Mouse (Mus musculus): ENCODE results near the gene Fst. TPM values are rescaled to one million over a fixed set of nuclear protein-coding genes. Genes with fewer than 3 reads are reported as not detected.

The Fst gene
- polyA plus RNA-seq (2012; rRNA removed): 4.4 and 5.7 TPM in 2 replicates

DNA sequence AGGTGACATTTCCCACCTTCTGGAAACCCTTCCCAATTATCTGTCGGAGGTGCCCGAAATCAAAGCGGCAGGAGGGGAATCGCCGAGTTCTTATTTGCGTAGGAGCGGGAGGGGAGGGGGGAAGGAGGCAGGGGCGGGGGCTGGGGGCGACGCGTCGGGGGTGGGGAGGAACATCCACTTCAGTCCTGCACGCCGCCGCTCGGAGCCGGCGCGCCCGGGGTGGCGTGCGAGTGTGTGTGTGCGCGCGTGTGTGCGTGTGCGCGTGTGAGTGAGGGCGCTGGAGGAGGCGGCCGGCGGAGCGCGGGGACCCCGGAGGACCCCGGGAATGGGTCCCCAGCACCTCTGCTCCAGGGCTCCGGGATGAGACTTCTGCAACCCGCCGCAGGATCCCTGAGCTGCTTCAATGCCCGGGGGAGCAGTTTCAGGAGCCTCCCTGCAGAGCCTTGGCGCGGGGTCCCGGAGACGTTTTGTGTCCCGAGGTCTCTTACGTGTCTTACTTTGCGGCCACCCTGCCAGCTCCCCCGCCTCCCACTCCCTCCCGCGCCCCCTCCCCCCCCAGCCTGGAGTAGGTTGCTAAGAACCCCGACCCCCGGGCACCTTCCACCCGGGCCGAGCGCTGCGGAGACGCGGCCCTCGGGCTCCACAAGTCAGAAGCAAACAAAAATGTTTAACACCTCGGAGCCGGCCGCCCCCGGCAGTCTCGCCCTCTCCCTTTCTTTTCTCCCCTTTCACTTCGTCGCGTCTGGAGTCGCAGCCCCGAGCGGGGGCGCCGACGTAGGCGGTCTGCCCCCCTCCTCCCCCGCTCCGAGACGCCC lies at the start of gene Fst:
Gene Fst, minus strand, starts transcription at position 66 of the 815 bp plus-strand sequence.
- H3K27ac ChIP-seq (ENCODE audit: insufficient read depth, low read length): no peak within 1 kb of the TSS
- TF ChIP-seq CTCF (IDR thresholded peaks at IDR 0.05; ENCODE audit: extremely low read depth, insufficient read depth, low read length) (no peak), POLR2A (IDR thresholded peaks at IDR 0.05; ENCODE audit: extremely low read depth, insufficient read depth, low read length) (no peak)
- no peaks in the 10 kb centered on the region for H3K4me1 ChIP-seq (ENCODE audit: control insufficient read depth, insufficient read depth, low read length)
- peak within 1 kb of the TSS; percentile 41 for H3K4me3 ChIP-seq (ENCODE audit: insufficient read depth, low read length)

- H3K27ac ChIP-seq (ENCODE audit: insufficient read depth, low read length): no peak overlapping the region
- H3K4me3 ChIP-seq (ENCODE audit: insufficient read depth, low read length): no peak overlapping the region
- H3K4me1 ChIP-seq (ENCODE audit: control insufficient read depth, insufficient read depth, low read length): no peaks in the 10 kb centered on the region
- TF ChIP-seq POLR2A (IDR thresholded peaks at IDR 0.05; ENCODE audit: extremely low read depth, insufficient read depth, low read length) (no peak), CTCF (IDR thresholded peaks at IDR 0.05; ENCODE audit: extremely low read depth, insufficient read depth, low read length) (no peak)
Measured at GRCm38 (mm10) chr13:114493826-114494225, 35.1 kb upstream of the Fst start.

GRCm38 (mm10) chr13:114488178-114488577 lies 29.4 kb upstream of the Fst start:
- TF ChIP-seq POLR2A (IDR thresholded peaks at IDR 0.05; ENCODE audit: extremely low read depth, insufficient read depth, low read length) (no peak), CTCF (IDR thresholded peaks at IDR 0.05; ENCODE audit: extremely low read depth, insufficient read depth, low read length) (no peak)
- Histone ChIP-seq H3K27ac (ENCODE audit: insufficient read depth, low read length) (no peak overlapping the region), H3K4me1 (ENCODE audit: control insufficient read depth, insufficient read depth, low read length) (no peaks in the 10 kb centered on the region), H3K4me3 (ENCODE audit: insufficient read depth, low read length) (no peak overlapping the region)

GRCm38 (mm10) chr13:114478329-114478728 lies 19.6 kb upstream of the Fst start:
- H3K27ac ChIP-seq (ENCODE audit: insufficient read depth, low read length): no peak overlapping the region
- no peaks in the 10 kb centered on the region for H3K4me1 ChIP-seq (ENCODE audit: control insufficient read depth, insufficient read depth, low read length)
- no peak overlapping the region for H3K4me3 ChIP-seq (ENCODE audit: insufficient read depth, low read length)
- no peak for TF ChIP-seq POLR2A (IDR thresholded peaks at IDR 0.05; ENCODE audit: extremely low read depth, insufficient read depth, low read length)
- no peak for TF ChIP-seq CTCF (IDR thresholded peaks at IDR 0.05; ENCODE audit: extremely low read depth, insufficient read depth, low read length)

- no peak for TF ChIP-seq CTCF (IDR thresholded peaks at IDR 0.05; ENCODE audit: extremely low read depth, insufficient read depth, low read length)
- TF ChIP-seq POLR2A (IDR thresholded peaks at IDR 0.05; ENCODE audit: extremely low read depth, insufficient read depth, low read length): no peak
- H3K4me1 ChIP-seq (ENCODE audit: control insufficient read depth, insufficient read depth, low read length): no peaks in the 10 kb centered on the region
- no peak overlapping the region for H3K27ac ChIP-seq (ENCODE audit: insufficient read depth, low read length)
- no peak overlapping the region for H3K4me3 ChIP-seq (ENCODE audit: insufficient read depth, low read length)
Measured at GRCm38 (mm10) chr13:114469945-114470344, 11.2 kb upstream of the Fst start.

DNA sequence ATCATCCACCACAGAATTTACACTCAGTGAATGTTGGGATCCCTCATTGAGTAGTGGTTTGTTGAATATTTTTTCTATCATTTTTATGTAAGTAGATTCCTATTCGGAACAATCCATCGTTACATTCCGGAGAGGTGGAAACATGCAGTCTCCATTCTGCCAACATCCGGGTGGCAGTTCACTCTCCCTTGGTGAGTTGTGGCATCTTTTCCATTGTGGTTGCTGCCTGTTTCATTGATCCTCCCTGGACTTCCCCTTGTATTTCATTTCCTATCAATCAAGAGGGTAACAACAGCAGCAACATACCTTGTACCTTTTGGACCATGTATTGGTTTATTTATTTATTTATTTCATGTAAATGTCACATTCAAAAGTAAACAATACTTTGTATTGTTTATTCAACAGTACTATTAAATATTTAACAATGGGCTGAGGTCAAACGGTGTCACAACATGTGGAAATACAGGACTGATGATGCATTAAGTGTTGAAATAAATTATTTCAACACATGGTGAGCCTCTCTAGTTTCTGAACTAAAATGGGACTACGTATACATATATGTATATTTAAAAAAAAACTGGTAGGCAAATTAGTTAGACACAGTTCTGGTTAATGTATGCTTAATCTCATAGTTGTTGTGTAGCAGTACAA lies 7.6 kb upstream of the Fst start:
- Histone ChIP-seq H3K27ac (ENCODE audit: insufficient read depth, low read length) (no peak overlapping the region), H3K4me3 (ENCODE audit: insufficient read depth, low read length) (no peak overlapping the region), H3K4me1 (ENCODE audit: control insufficient read depth, insufficient read depth, low read length) (no peaks in the 10 kb centered on the region)
- TF ChIP-seq CTCF (IDR thresholded peaks at IDR 0.05; ENCODE audit: extremely low read depth, insufficient read depth, low read length): no peak
- TF ChIP-seq POLR2A (IDR thresholded peaks at IDR 0.05; ENCODE audit: extremely low read depth, insufficient read depth, low read length): no peak

GRCm38 (mm10) chr13:114465387-114465786 lies 6.6 kb upstream of the Fst start:
- H3K27ac ChIP-seq (ENCODE audit: insufficient read depth, low read length): no peak overlapping the region
- no peak overlapping the region for H3K4me3 ChIP-seq (ENCODE audit: insufficient read depth, low read length)
- H3K4me1 ChIP-seq (ENCODE audit: control insufficient read depth, insufficient read depth, low read length): no peaks in the 10 kb centered on the region
- TF ChIP-seq CTCF (IDR thresholded peaks at IDR 0.05; ENCODE audit: extremely low read depth, insufficient read depth, low read length) (no peak), POLR2A (IDR thresholded peaks at IDR 0.05; ENCODE audit: extremely low read depth, insufficient read depth, low read length) (no peak)

DNA sequence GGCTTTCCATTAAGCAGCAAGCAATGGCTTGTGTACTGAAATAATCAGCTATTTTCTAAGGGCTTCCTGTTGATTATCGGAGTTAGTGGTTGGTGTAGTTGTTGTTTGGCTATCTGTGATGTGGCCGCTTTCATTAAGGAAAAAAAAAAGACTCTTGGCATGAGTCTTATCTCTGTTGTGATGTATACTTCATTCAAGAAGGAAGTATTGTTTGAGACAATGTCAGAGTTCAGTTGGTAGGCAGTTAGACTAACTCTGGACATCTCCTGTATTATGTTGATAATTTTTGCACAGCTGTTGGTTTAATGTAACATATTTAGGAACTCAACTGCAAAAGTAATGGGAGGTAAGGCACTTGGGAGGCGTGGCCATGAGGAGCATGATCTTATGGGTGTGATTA lies 6.1 kb upstream of the Fst start:
- TF ChIP-seq POLR2A (IDR thresholded peaks at IDR 0.05; ENCODE audit: extremely low read depth, insufficient read depth, low read length) (no peak), CTCF (IDR thresholded peaks at IDR 0.05; ENCODE audit: extremely low read depth, insufficient read depth, low read length) (no peak)
- Histone ChIP-seq H3K4me3 (ENCODE audit: insufficient read depth, low read length) (no peak overlapping the region), H3K27ac (ENCODE audit: insufficient read depth, low read length) (no peak overlapping the region), H3K4me1 (ENCODE audit: control insufficient read depth, insufficient read depth, low read length) (no peaks in the 10 kb centered on the region)

GRCm38 (mm10) chr13:114462548-114463408 lies 4.0 kb upstream of the Fst start:
- Histone ChIP-seq H3K4me1 (ENCODE audit: control insufficient read depth, insufficient read depth, low read length) (no peaks in the 10 kb centered on the region), H3K4me3 (ENCODE audit: insufficient read depth, low read length) (no peak overlapping the region), H3K27ac (ENCODE audit: insufficient read depth, low read length) (no peak overlapping the region)
- TF ChIP-seq CTCF (IDR thresholded peaks at IDR 0.05; ENCODE audit: extremely low read depth, insufficient read depth, low read length) (no peak), POLR2A (IDR thresholded peaks at IDR 0.05; ENCODE audit: extremely low read depth, insufficient read depth, low read length) (no peak)
